Mouse (Mus musculus) layer of hippocampus, adult 2 months (tissue): ENCODE data around the gene Lbh. TPM values are rescaled to one million over a fixed set of nuclear protein-coding genes. Genes with fewer than 3 reads are reported as not detected.

ENCODE experiments used
- DNase-seq, 2 experiments: peaks; one replicate each; pipeline ENCODE4 v3.0.0; 2022; ENCODE audit warnings: low spot score in 2 of 2
- H3K27ac ChIP-seq: fragments of 200-600 bp; 2 replicates; pipeline ENCODE4 v1.8.1; 2022
- H3K4me3 ChIP-seq: fragments of 200-600 bp; 2 replicates; pipeline ENCODE4 v1.8.1; 2022; ENCODE audit warnings: mild to moderate bottlenecking
- CTCF ChIP-seq: fragments of 200-600 bp; conservative IDR thresholded peaks from 2 replicates; pipeline ENCODE4 v1.8.1; 2022; ENCODE audit warnings: antibody characterized with exemption, mild to moderate bottlenecking, moderate library complexity
- total RNA-seq, 2 experiments: library from RNA; stranded (reverse); gene quantifications; 2 replicates each; pipeline ENCODE4 v1.2.3; 2021

Lbh gene
- total RNA-seq, 2 experiments from 2014 or later = 31.4 to 34.8 TPM

DNA sequence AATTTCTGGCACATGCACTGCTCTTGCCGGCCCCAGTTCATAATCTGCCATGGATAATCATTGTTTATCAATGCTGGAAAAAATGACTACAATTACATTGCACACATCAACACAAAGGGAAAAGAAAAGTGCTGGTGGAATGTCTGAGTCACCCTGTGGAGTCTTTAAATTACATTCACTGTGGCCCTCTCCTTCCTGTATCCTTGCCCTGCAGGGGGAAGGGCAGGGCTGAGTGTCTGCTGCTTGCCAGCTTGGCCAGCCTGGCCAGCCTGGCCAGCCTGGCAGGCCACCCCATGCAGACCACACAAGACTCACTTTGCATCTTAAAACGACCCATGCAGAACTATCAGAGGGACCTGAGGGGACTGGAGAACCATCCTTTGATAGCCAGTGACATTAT is 37.4 kb downstream of the Lbh start:
- DNase-seq = no peak
- Histone ChIP-seq H3K27ac (no peak overlapping the region), H3K4me3 (no peak overlapping the region)
- TF ChIP-seq CTCF = no peak

DNA sequence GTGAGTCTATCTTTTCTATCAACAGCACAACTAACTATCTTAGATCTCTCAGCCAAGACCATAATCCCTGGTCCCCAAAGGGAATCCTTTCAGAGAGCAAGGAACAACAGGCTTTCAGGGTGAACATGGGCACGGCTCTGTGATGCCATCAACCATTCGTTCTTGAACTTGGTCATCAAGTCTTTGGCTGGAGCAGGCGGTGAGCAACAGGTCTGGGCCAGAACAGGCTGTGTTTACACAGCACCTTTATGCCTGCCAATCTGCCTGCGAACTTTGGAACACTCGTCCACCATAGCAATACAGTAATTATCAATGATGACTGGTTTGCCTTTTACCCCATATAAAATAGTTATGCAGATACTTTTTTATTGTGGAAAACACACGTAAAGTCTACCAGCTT is 38.9 kb downstream of the Lbh start:
- TF ChIP-seq CTCF = no peak
- no peak for DNase-seq
- no peak overlapping the region for H3K27ac ChIP-seq
- no peak overlapping the region for H3K4me3 ChIP-seq

DNA sequence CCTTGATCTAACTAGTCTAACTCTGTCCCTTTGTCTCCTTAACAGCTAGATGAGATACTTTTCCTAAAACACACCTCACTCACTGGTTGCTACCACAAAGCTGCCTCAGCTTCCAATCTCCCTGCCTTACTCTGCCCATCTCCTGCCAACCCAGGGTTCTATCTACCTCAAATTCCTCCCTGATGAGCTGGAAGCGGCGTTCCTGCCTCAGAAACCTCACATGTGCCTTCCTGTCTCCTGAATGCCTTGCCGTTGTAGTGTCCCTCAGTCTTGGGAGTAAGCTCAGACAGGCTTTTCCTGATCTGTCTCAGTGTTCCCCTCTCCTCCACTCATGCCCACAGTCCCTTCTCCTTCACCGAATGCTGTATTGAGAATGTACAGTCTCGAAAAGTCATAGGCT is 40.8 kb downstream of the Lbh start:
- no peak for DNase-seq
- no peak for TF ChIP-seq CTCF
- H3K4me3 ChIP-seq = no peak overlapping the region
- H3K27ac ChIP-seq = no peak overlapping the region

DNA sequence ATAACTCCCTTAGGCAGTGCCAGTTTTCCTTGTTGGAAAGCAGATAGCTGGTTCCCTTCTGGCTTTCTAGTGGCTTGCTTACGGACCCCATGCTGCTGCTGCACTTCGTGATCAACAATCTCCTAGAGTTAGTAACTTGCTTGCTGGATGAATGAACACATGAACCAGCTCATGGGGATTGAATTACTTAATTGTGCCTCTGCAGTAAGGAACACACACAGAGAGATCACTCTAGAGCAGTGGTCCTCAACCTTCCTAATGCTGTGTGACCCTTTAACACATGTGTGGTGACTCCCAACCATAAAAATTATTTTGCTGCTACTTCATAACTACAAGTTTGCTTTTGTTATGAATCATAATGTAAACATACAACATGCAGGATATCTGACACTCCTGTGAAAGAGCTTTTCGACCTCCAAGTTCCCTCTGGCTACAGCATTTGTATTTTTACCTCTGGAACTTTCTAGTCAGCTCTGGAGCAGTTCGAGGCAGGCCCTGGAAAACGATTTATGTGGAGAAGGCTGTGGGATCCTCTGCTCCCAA is 41.5 kb downstream of the Lbh start:
- DNase-seq = no peak
- TF ChIP-seq CTCF = no peak
- Histone ChIP-seq H3K4me3 (no peak overlapping the region), H3K27ac (no peak overlapping the region)

DNA sequence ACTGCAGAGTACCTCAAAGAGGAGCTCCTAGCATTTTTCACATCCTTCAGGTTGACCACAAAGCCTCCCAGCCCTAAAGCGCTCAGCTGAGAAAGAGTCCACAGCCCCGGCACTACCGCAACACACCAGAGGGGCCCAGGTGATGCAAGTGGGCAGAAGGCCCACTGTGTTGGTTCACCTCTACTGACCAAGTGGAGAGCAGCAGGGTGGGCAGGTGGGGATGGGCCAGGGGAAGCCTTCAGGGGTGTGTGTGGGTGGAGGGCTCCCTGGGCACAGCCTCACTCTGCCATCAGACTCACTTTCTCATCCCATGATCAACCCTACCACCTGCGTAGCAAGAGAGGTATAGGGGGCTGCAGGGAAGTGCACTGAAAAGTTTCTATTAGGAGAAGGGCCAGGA is 42.1 kb downstream of the Lbh start:
- Histone ChIP-seq H3K27ac (no peak overlapping the region), H3K4me3 (no peak overlapping the region)
- DNase-seq = no peak
- no peak for TF ChIP-seq CTCF

DNA sequence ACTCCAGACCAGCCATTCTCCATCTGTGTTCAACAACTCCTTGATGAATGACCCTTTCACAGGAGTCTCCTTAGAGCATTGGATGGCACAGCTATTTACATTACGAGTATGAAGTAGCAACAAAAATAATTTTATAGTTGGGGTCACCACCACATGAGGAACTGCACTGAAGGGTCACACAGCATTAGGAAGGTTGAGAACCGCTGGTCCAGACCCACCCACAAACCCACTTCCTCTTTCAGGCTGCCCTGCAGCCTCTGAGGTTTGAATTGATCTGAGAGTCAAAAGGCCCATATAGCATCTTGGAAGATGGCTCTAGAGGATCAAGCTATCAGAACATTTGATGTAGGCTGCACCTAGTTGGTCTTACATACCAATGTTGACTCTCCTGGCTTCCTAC is 42.8 kb downstream of the Lbh start:
- no peak for DNase-seq
- Histone ChIP-seq H3K27ac (no peak overlapping the region), H3K4me3 (no peak overlapping the region)
- TF ChIP-seq CTCF = no peak

DNA sequence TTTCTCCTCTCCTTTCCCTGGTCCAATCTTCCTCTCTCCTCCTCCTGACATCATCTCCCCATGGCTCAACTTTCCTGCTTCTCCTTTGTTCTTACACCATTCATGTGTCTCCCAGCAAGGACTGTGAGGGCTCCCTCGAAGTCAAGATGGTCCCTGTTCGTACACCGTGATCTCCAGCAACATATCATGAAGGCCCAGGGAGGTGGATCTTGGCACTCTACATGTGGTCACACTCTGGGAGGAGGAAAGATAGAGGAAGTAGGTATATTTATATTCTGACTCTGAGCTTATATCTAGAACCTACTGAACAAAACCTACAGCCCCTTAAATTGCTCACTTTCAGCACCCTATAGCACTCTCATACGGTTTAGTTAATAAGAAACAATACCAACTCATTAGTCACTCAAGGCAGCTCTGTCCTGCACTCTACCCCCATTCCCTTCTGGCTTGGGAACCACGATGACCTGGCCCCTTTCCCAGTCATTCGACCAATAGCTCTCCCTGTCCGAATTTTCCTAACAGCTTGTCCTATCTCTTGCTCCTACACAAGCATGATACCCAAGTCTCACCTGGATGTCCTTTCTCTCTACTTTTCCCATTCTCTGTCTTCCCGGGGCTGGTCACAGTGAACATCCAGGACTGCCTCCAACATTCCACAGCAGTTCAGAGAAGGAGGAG is 44.0 kb downstream of the Lbh start:
- no peak overlapping the region for H3K27ac ChIP-seq
- no peak for TF ChIP-seq CTCF
- no peak overlapping the region for H3K4me3 ChIP-seq
- no peak for DNase-seq

DNA sequence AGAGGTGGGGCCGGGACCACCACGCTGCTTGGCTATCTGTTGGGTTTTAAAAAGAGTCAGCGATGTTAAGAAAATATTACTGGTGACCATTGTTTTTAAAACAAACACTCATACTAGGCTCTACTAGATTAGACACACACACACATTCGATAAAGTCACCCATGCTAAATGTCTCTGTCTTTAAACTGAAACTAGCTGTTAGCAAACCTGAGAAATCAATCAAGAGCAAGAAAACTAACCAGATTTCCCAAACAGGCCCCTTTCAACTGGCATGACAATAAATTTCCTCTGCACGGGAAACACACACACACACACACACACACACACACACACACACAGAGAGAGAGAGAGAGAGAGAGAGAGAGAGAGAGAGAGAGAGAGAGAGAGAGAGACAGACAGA is 47.6 kb downstream of the Lbh start:
- Histone ChIP-seq H3K27ac (no peak overlapping the region), H3K4me3 (no peak overlapping the region)
- no peak for DNase-seq
- no peak for TF ChIP-seq CTCF

DNA sequence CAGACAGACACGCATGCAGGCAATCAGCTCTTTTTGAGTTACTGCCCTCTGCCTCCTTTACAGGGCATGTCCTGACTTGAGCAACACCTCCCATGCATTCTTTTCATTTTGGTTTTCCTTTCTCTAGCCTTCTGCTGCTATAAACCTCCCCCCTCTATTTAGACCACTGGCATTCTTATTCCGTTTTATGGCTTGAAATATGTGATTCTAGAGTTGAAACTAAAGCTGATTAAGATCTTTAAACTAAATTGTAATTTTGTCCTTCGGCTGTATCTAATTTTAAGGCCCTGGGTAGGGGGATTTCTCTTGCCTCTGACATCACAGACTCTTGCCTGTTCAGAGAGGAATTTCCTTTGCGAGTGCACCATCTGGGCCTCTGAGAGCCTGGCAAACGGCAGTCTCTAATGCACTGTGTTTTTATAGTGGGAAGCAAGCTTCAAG is 48.0 kb downstream of the Lbh start:
- no peak overlapping the region for H3K4me3 ChIP-seq
- TF ChIP-seq CTCF = no peak
- DNase-seq = no peak

DNA sequence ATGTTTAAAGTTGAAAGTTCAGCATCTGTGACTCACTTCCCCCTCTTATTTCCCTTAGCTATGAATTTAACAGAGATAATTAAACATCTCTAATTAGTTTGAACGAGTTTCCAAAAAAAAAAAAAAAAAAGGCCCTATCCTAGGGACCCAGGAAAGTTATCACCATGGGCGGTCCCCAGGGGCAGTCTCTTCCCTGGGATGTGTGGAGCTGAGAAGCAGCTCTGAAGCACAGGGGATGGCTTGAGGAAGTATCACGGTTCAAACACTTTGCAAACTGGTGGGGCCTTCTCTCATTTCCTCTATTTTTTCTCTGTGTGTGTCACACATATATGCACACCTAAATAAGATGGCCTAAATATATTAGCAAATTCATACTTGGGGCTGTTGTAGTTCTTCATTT is 48.8 kb downstream of the Lbh start:
- H3K27ac ChIP-seq = no peak overlapping the region
- no peak for TF ChIP-seq CTCF
- H3K4me3 ChIP-seq = no peak overlapping the region
- DNase-seq = no peak

More for the DNA sequence above, 48.0 kb downstream of the Lbh start:
- H3K27ac ChIP-seq = no peak overlapping the region

DNA sequence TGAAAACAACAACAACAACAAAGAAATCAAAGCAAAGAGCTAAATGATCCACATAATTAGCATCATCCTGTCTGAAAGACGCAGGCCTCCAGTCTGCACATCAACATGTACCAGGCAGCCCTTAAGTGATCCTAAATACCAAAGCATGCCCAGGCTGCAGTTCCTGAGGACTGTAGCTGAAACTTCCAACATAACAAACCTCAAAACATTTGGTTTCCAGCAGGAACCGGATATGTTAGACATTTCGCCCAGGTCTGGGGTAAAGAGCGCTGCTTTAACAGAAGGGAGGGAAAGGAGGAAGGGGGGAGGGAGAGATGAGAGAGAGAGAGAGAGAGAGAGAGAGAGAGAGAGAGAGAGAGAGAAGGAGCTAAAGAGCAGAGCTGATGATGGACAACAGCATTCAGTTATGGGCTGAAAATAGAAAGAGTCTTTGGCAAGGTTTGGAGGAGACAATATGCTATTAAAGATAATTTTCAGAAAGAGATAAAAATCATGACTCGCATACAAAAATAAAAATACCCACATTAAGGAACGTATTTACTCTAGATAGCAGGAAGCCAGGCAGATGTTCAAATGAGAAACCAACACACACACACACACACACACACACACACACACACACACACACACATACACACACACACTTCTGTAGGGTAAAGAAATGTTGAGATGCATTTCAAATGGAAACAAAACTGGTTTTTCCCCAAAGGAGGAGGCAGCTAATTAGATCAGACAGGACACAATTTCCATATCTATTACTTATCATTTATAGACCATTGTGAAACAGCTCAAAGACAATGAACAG is 49.5 kb downstream of the Lbh start:
- H3K27ac ChIP-seq = no peak overlapping the region
- DNase-seq = no peak
- H3K4me3 ChIP-seq = no peak overlapping the region
- no peak for TF ChIP-seq CTCF

DNA sequence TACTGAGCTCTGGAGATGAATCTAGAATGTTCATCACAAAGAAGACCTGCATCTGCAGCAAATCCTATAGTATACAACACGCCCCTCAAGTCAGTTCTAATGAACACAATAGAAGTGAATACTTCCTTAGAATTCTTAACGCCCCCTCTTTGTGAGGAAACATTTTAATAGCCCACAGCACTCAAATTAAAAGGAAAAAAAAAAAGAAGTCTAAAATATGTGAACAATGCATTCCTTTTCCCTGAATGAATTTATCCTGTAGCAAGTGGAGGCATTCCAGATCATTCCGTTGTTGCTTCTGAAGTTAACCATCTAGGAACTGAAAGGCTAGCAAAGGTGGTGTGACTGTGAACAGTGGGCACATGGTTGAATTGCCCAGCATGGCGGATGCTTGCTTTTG is 50.6 kb downstream of the Lbh start:
- no peak overlapping the region for H3K4me3 ChIP-seq
- TF ChIP-seq CTCF = no peak
- DNase-seq = no peak
- no peak overlapping the region for H3K27ac ChIP-seq

DNA sequence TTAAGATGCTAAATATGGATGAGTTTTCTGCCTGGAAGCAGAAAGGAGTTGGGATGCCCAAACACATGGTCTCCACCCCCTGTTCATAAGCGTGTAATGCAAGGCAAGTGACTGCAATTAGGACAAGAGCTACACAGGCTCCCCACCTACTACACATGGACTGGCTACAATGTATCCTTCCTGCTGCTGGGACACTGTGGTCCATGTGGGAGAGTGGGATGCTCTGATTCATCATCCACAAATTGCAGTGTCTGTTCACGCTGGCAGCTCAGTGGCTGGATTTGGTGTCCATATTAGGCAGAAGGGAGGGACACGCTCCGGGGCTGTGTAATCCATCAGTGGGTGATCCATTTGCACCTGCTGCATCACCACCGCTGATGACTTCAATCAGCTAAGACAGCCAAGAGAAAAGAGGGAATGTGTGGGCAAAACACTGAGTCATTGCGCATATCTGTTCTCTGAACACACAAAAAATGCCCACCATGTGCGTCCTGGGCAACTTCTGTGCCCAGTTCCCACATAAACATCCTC is 52.6 kb downstream of the Lbh start:
- Histone ChIP-seq H3K4me3 (no peak overlapping the region), H3K27ac (peak overlapping the region; percentile 53; the same call in 1 of the 2 replicates)
- TF ChIP-seq CTCF = no peak; the same call in 1 of the 2 replicates
- DNase-seq = peak; percentile 63 to 86
